Mouse (Mus musculus): ENCODE results near the gene Pfdn5. TPM values are rescaled to one million over a fixed set of nuclear protein-coding genes. Genes with fewer than 3 reads are reported as not detected.

The Pfdn5 gene
- polyA plus RNA-seq, 1 experiment from 2014 or later: 464 TPM

DNA sequence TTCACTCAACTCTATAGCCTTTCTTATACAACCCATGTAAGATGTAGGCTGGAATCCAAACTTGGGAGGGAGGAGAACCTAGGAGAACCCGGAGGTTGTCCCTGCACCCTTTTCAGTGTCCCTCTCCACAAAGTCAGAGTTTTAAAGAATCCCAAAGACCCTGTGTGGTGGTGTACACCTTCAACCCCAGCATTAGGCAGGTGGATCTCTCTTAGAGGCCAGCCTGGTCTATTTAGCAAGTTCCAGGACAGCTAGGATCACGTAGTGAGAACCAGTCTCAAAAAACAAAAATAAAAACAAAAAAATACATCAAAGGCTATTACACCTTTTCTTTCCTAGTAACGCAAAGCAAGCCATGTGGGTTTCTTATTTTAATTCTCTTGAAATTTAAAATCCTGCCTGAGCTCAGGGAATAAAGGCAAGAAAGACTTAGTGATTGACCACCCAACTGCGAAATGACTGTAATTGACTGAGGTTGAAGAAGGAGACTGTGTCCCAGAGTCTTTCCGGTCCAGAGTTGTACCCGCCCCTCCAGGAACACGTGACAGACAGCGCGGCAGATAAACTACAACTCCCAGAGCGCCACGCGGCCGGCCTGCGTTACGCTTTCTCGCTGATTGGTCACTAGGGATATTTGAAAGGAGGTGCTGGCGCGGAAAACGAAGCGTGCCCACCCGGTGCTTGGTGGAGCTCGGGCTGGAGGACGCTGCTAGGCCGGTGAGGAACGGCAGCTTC is 30.1 kb upstream of the Pfdn5 start, which contains the start of gene Espl1:
Gene Espl1 (plus strand): TSS at position 634 of the 735 bp plus-strand sequence.
- Histone ChIP-seq H3K9me3 (ENCODE audit: control insufficient read depth, low read length) (no peaks in the 10 kb centered on the region), H3K27me3 (replicated peaks; ENCODE audit: control insufficient read depth, insufficient read depth, low read length) (no peaks in the 10 kb centered on the region), H3K4me1 (ENCODE audit: control insufficient read depth, insufficient read depth, low read depth, low read length) (peaks cover 7% of the 10 kb centered on the region), H3K36me3 (ENCODE audit: control insufficient read depth, insufficient read depth, low read length) (no peaks in the 10 kb centered on the region), H3K4me2 (ENCODE audit: low read length) (peak within 1 kb of the TSS; percentile 91), H3K9ac (ENCODE audit: low read depth, low read length) (peak within 1 kb of the TSS; percentile 50), H3K4me3 (ENCODE audit: low read length) (peak within 1 kb of the TSS; percentile 55), H3K27ac (ENCODE audit: low read depth, low read length) (peak within 1 kb of the TSS; percentile 47; the same call in 1 of the 2 replicates)
- ATAC-seq: peak; percentile 98
- 6% methylated on average over 25 of the region's 25 CpGs for WGBS

DNA sequence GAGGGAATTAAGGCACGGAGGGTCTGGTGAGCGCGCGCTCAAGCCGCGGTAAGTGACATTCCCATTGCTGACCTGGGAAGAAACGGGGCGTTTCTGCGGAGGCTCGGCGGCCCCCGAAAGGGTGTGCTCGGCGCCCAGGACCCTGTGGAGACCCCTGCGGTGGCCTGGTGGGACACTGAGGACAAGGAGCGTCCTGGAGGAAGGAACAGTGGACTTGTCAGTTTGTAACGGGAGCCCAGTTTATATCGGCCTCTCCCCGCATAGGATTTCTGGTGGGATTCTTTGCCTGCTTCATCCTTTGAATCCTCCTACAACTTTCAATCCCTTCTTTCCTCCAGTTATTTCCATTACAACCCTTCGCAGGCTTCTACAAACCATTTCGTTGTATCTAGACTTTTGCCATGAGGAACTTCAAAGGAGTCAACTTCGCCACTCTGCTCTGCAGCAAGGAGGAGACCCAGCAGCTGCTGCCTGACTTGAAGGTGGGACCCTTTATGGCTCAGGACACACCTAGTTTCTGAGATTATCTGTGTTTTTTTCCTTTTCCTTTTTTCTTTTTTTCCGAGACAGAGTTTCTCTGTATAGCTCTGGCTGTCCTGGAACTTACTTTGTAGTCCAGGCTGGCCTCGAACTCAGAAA is 29.4 kb upstream of the Pfdn5 start:
- Histone ChIP-seq H3K27me3 (replicated peaks; ENCODE audit: control insufficient read depth, insufficient read depth, low read length) (no peaks in the 10 kb centered on the region), H3K4me1 (ENCODE audit: control insufficient read depth, insufficient read depth, low read depth, low read length) (peaks cover 7% of the 10 kb centered on the region), H3K4me2 (ENCODE audit: low read length) (peak overlapping the region; percentile 91), H3K9me3 (ENCODE audit: control insufficient read depth, low read length) (no peaks in the 10 kb centered on the region), H3K27ac (ENCODE audit: low read depth, low read length) (no peak overlapping the region), H3K4me3 (ENCODE audit: low read length) (peak overlapping the region; percentile 55), H3K36me3 (ENCODE audit: control insufficient read depth, insufficient read depth, low read length) (no peaks in the 10 kb centered on the region), H3K9ac (ENCODE audit: low read depth, low read length) (peak overlapping the region; percentile 50)
- ATAC-seq: peak; percentile 60
- WGBS: 6% methylated on average over 24 of the region's 24 CpGs

GRCm38 (mm10) chr15:102302542-102302941 is 23.4 kb upstream of the Pfdn5 start:
- WGBS: 96% methylated on average over 6 of the region's 6 CpGs
- H3K4me2 ChIP-seq (ENCODE audit: low read length): no peak overlapping the region
- H3K4me3 ChIP-seq (ENCODE audit: low read length): no peak overlapping the region
- no peaks in the 10 kb centered on the region for H3K27me3 ChIP-seq (replicated peaks; ENCODE audit: control insufficient read depth, insufficient read depth, low read length)
- no peaks in the 10 kb centered on the region for H3K36me3 ChIP-seq (ENCODE audit: control insufficient read depth, insufficient read depth, low read length)
- no peak overlapping the region for H3K9ac ChIP-seq (ENCODE audit: low read depth, low read length)
- no peaks in the 10 kb centered on the region for H3K9me3 ChIP-seq (ENCODE audit: control insufficient read depth, low read length)
- H3K4me1 ChIP-seq (ENCODE audit: control insufficient read depth, insufficient read depth, low read depth, low read length): no peaks in the 10 kb centered on the region
- no peak for ATAC-seq
- H3K27ac ChIP-seq (ENCODE audit: low read depth, low read length): no peak overlapping the region

- H3K36me3 ChIP-seq (ENCODE audit: control insufficient read depth, insufficient read depth, low read length): no peaks in the 10 kb centered on the region
- no peaks in the 10 kb centered on the region for H3K9me3 ChIP-seq (ENCODE audit: control insufficient read depth, low read length)
- H3K27ac ChIP-seq (ENCODE audit: low read depth, low read length): no peak overlapping the region
- no peak for ATAC-seq
- no peak overlapping the region for H3K4me2 ChIP-seq (ENCODE audit: low read length)
- no peak overlapping the region for H3K9ac ChIP-seq (ENCODE audit: low read depth, low read length)
- H3K27me3 ChIP-seq (replicated peaks; ENCODE audit: control insufficient read depth, insufficient read depth, low read length): no peaks in the 10 kb centered on the region
- WGBS: 87% methylated on average over 9 of the region's 9 CpGs
- H3K4me3 ChIP-seq (ENCODE audit: low read length): no peak overlapping the region
- H3K4me1 ChIP-seq (ENCODE audit: control insufficient read depth, insufficient read depth, low read depth, low read length): no peaks in the 10 kb centered on the region
These were observed 17.2 kb upstream of the Pfdn5 start for GRCm38 (mm10) chr15:102308717-102309116.

GRCm38 (mm10) chr15:102310074-102310845 is 15.7 kb upstream of the Pfdn5 start:
- Histone ChIP-seq H3K36me3 (ENCODE audit: control insufficient read depth, insufficient read depth, low read length) (no peaks in the 10 kb centered on the region), H3K27ac (ENCODE audit: low read depth, low read length) (no peak overlapping the region), H3K4me2 (ENCODE audit: low read length) (no peak overlapping the region), H3K4me1 (ENCODE audit: control insufficient read depth, insufficient read depth, low read depth, low read length) (no peaks in the 10 kb centered on the region), H3K4me3 (ENCODE audit: low read length) (no peak overlapping the region), H3K9ac (ENCODE audit: low read depth, low read length) (no peak overlapping the region), H3K9me3 (ENCODE audit: control insufficient read depth, low read length) (no peaks in the 10 kb centered on the region), H3K27me3 (replicated peaks; ENCODE audit: control insufficient read depth, insufficient read depth, low read length) (no peaks in the 10 kb centered on the region)
- WGBS: 81% methylated on average over 10 of the region's 10 CpGs
- no peak for ATAC-seq

GRCm38 (mm10) chr15:102311489-102311888 is 14.4 kb upstream of the Pfdn5 start:
- Histone ChIP-seq H3K9me3 (ENCODE audit: control insufficient read depth, low read length) (no peaks in the 10 kb centered on the region), H3K4me1 (ENCODE audit: control insufficient read depth, insufficient read depth, low read depth, low read length) (no peaks in the 10 kb centered on the region), H3K9ac (ENCODE audit: low read depth, low read length) (no peak overlapping the region), H3K4me3 (ENCODE audit: low read length) (no peak overlapping the region), H3K36me3 (ENCODE audit: control insufficient read depth, insufficient read depth, low read length) (no peaks in the 10 kb centered on the region), H3K4me2 (ENCODE audit: low read length) (no peak overlapping the region), H3K27ac (ENCODE audit: low read depth, low read length) (no peak overlapping the region), H3K27me3 (replicated peaks; ENCODE audit: control insufficient read depth, insufficient read depth, low read length) (no peaks in the 10 kb centered on the region)
- no peak for ATAC-seq

DNA sequence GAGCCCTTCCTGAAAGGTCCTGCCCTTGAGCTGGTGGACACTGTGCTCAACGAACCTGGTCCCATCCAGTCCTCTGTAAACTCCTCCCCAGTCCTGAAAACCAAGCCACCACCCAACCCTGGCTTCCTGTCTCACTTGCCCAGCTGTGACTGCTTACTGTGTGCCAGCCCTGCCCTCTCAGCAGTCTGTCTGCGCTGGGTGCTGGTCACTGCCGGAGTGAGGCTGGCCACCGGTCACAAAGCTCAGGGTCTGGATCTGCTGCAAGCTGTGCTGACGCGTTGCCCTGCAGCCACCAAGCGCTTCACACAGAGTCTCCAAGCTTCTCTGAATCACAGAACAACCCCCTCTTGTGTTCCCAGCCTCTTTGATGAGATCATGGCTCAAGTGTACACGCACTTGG is 10.6 kb upstream of the Pfdn5 start:
- ATAC-seq: no peak
- Histone ChIP-seq H3K9me3 (ENCODE audit: control insufficient read depth, low read length) (no peaks in the 10 kb centered on the region), H3K27me3 (replicated peaks; ENCODE audit: control insufficient read depth, insufficient read depth, low read length) (no peaks in the 10 kb centered on the region), H3K4me3 (ENCODE audit: low read length) (no peak overlapping the region), H3K36me3 (ENCODE audit: control insufficient read depth, insufficient read depth, low read length) (no peaks in the 10 kb centered on the region), H3K4me1 (ENCODE audit: control insufficient read depth, insufficient read depth, low read depth, low read length) (no peaks in the 10 kb centered on the region), H3K9ac (ENCODE audit: low read depth, low read length) (no peak overlapping the region), H3K27ac (ENCODE audit: low read depth, low read length) (no peak overlapping the region), H3K4me2 (ENCODE audit: low read length) (no peak overlapping the region)
- WGBS: 91% methylated on average over 8 of the region's 8 CpGs

DNA sequence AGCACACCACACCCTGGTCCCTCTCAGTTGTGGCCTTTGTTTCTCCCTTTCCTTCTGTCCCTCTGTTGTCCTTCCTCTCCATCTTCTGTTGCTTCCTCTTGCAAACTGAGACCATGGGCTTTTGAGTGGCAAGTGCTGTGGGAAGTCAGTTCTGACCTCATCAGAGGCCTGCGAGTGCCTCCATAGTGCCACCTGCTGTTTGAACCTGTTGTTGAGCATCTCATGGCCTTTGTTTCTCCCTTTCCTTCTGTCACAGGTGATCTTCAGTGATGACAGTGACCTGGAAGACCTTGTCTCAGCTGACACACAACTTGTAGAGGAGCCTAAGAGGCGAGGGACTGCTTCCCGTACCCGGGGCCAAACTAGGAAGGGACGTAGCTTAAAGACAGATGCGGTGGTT is 9.7 kb upstream of the Pfdn5 start:
- 87% methylated on average over 6 of the region's 6 CpGs for WGBS
- no peak overlapping the region for H3K9ac ChIP-seq (ENCODE audit: low read depth, low read length)
- peak; percentile 42; the same call in 1 of the 2 replicates for ATAC-seq
- no peak overlapping the region for H3K4me3 ChIP-seq (ENCODE audit: low read length)
- H3K4me1 ChIP-seq (ENCODE audit: control insufficient read depth, insufficient read depth, low read depth, low read length): no peaks in the 10 kb centered on the region
- H3K9me3 ChIP-seq (ENCODE audit: control insufficient read depth, low read length): no peaks in the 10 kb centered on the region
- no peak overlapping the region for H3K27ac ChIP-seq (ENCODE audit: low read depth, low read length)
- H3K36me3 ChIP-seq (ENCODE audit: control insufficient read depth, insufficient read depth, low read length): no peaks in the 10 kb centered on the region
- H3K27me3 ChIP-seq (replicated peaks; ENCODE audit: control insufficient read depth, insufficient read depth, low read length): no peaks in the 10 kb centered on the region
- no peak overlapping the region for H3K4me2 ChIP-seq (ENCODE audit: low read length)
